37 mouse cellular contexts compared by ENCODE assay signal in the genomic region with DNA sequence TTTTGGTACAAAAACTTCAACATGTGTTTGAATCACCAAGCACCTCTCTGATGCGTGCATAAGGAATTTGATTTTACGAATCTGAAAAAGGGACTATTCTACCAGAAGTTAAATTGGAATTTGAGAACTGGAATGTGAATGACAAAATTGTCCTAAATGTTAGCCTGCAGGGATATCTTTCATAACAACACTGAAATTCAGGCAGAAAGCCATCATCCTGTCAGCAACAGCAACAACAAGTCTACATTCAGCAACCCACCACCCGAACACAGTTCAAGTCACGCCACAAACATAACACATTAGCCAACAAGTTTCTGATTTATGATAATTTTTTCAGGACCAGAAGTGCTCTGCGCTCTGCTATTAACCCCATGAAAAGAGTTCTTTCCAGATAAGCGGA. TPM values are rescaled to one million over a fixed set of nuclear protein-coding genes. Genes with fewer than 3 reads are reported as not detected.
DNase-seq lines count a peak whose midpoint lies in the region; ATAC-seq and TF ChIP-seq lines count a peak whose summit lies in the region.
"Had no signal": no experiment of that assay in that cellular context is flagged by ENCODE, and none has a peak within 500 bp of the region (broad histone marks: within the 10 kb centered on the region; RNA-seq: fewer than 3 reads in every experiment).

No protein-coding gene starts in this region.

- no peaks in the 10 kb centered on the region for H3K27me3 ChIP-seq in embryonic facial prominence, embryonic 14.5 days (replicated peaks; ENCODE audit: control insufficient read depth, insufficient read depth, low read length)
- H3K27me3 ChIP-seq in embryonic facial prominence, embryonic 10.5 days (replicated peaks; ENCODE audit: low read depth, poor library complexity, severe bottlenecking): no peaks in the 10 kb centered on the region
- H3K27me3 ChIP-seq: forebrain, embryonic 12.5 days; hindbrain, embryonic 13.5 days; midbrain, embryonic 15.5 days; neural tube, embryonic 15.5 days; stomach, embryonic 15.5 days had no signal

- no peak overlapping the region for H3K4me2 ChIP-seq in embryonic facial prominence, embryonic 14.5 days (ENCODE audit: low read depth, low read length)
- H3K4me2 ChIP-seq: forebrain, embryonic 12.5 days; heart, embryonic 11.5 days; hindbrain, embryonic 13.5 days; midbrain, embryonic 15.5 days; neural tube, embryonic 15.5 days; stomach, embryonic 15.5 days had no signal

- TF ChIP-seq POLR2A in embryonic fibroblast, embryonic 13.5 days (IDR thresholded peaks at IDR 0.05; ENCODE audit: low read depth, low read length): no peak

- 81% methylated on average over 6 of the region's 6 CpGs for WGBS in embryonic facial prominence, embryonic 14.5 days
- 93% methylated on average over 6 of the region's 6 CpGs for WGBS in embryonic facial prominence, embryonic 10.5 days

- H3K9me3 ChIP-seq in embryonic facial prominence, embryonic 14.5 days (ENCODE audit: control insufficient read depth, low read length): no peaks in the 10 kb centered on the region
- no peaks in the 10 kb centered on the region for H3K9me3 ChIP-seq in embryonic facial prominence, embryonic 10.5 days
- H3K9me3 ChIP-seq: forebrain, embryonic 12.5 days; G1E; hindbrain, embryonic 13.5 days; midbrain, embryonic 15.5 days; stomach, embryonic 15.5 days had no signal

- DNase-seq in embryonic facial prominence, embryonic 14.5 days (ENCODE audit: low spot score): peak; percentile 37
- no peak for DNase-seq in embryonic facial prominence, embryonic 10.5 days (ENCODE audit: low spot score)
- peak; percentile 52 for DNase-seq in lung, postnatal 10 days
- no peak for DNase-seq in thymus, postnatal 4 days
- no peak for DNase-seq in layer of hippocampus, adult 9-10 months (ENCODE audit: low spot score)
- DNase-seq: adrenal gland, adult 2 months; adrenal gland, postnatal 36 days; cerebellum, adult 2 months; cerebellum, postnatal 25 days; forebrain, postnatal 0 days; gastrocnemius, postnatal 25 days; heart, postnatal 4 days; kidney, adult 9 months; kidney, postnatal 10 days; layer of hippocampus, adult 9-11 months; liver; retina, postnatal 1 day; right cerebral cortex, postnatal 25 days had no signal

- no peak for ATAC-seq in embryonic facial prominence, embryonic 14.5 days (ENCODE audit: low read depth)
- no peak for ATAC-seq in frontal cortex, adult (ENCODE audit: low TSS enrichment)
- ATAC-seq: forebrain, postnatal 0 days; intestine, embryonic 16.5 days; midbrain, embryonic 15.5 days had no signal

- no peaks in the 10 kb centered on the region for H3K36me3 ChIP-seq in embryonic facial prominence, embryonic 14.5 days (ENCODE audit: control insufficient read depth, insufficient read depth, low read length)
- H3K36me3 ChIP-seq in embryonic facial prominence, embryonic 10.5 days (replicated peaks): no peaks in the 10 kb centered on the region
- H3K36me3 ChIP-seq: forebrain, embryonic 12.5 days; G1E; hindbrain, embryonic 13.5 days; midbrain, embryonic 10.5 days; midbrain, embryonic 15.5 days; neural tube, embryonic 15.5 days; stomach, embryonic 15.5 days had no signal

- no peak for TF ChIP-seq CTCF in embryonic fibroblast, embryonic 13.5 days (IDR thresholded peaks at IDR 0.05; ENCODE audit: borderline replicate concordance, insufficient read depth, low read length)

- no peak overlapping the region for H3K9ac ChIP-seq in embryonic facial prominence, embryonic 14.5 days (ENCODE audit: low read depth, low read length)
- H3K9ac ChIP-seq: forebrain, embryonic 12.5 days; forebrain, postnatal 0 days; hindbrain, embryonic 13.5 days; liver, embryonic 14.5 days; midbrain, embryonic 15.5 days; neural tube, embryonic 15.5 days; stomach, embryonic 15.5 days had no signal

- no peak overlapping the region for H3K4me3 ChIP-seq in embryonic facial prominence, embryonic 14.5 days (ENCODE audit: low read depth, low read length)
- no peak overlapping the region for H3K4me3 ChIP-seq in embryonic facial prominence, embryonic 10.5 days
- no peak overlapping the region for H3K4me3 ChIP-seq in embryonic fibroblast, embryonic 13.5 days (ENCODE audit: insufficient read depth, low read length)
- H3K4me3 ChIP-seq: forebrain, embryonic 12.5 days; hindbrain, embryonic 13.5 days; midbrain, embryonic 10.5 days; midbrain, embryonic 15.5 days; neural tube, embryonic 15.5 days; stomach, embryonic 15.5 days had no signal

- H3K4me1 ChIP-seq in embryonic facial prominence, embryonic 14.5 days (ENCODE audit: control insufficient read depth, insufficient read depth, low read length): no peaks in the 10 kb centered on the region
- H3K4me1 ChIP-seq in embryonic facial prominence, embryonic 10.5 days: peaks cover 6% of the 10 kb centered on the region; the same call in 1 of the 2 replicates
- peaks cover 6% of the 10 kb centered on the region for H3K4me1 ChIP-seq in embryonic fibroblast, embryonic 13.5 days (ENCODE audit: control insufficient read depth, insufficient read depth, low read length)
- H3K4me1 ChIP-seq: midbrain, embryonic 15.5 days; stomach, embryonic 15.5 days had no signal

- no peak overlapping the region for H3K27ac ChIP-seq in embryonic facial prominence, embryonic 14.5 days (replicated peaks; ENCODE audit: low read depth, low read length)
- H3K27ac ChIP-seq in embryonic facial prominence, embryonic 10.5 days (replicated peaks): no peak overlapping the region
- peak overlapping the region; percentile 2; the same call in 1 of the 2 replicates for H3K27ac ChIP-seq in embryonic fibroblast, embryonic 13.5 days (ENCODE audit: insufficient read depth, low read length)
- H3K27ac ChIP-seq: forebrain, embryonic 12.5 days; hindbrain, embryonic 13.5 days; liver, embryonic 14.5 days; macrophage; midbrain, embryonic 10.5 days; midbrain, embryonic 15.5 days; neural tube, embryonic 15.5 days; stomach, embryonic 15.5 days had no signal

RNA-seq across cellular contexts. Expression of a gene that starts 4.6 kb away (rescaled TPM):
- 28.6 and 29.9 TPM in 2 replicates for polyA plus RNA-seq in embryonic facial prominence, embryonic 14.5 days (2014; fragmentation: Nextera tagmentation; extraction: Ambion mirVana)
- 36.5 and 37.3 TPM in 2 replicates for polyA plus RNA-seq in embryonic facial prominence, embryonic 10.5 days (2016; fragmentation: Nextera tagmentation; extraction: Ambion mirVana)
- 25.7 and 37.9 TPM in 2 replicates for polyA plus RNA-seq in embryonic fibroblast, embryonic 13.5 days (2011; ENCODE audit: insufficient read length, low read depth, missing spikeins)

RNA-seq across cellular contexts. Expression of a gene that starts 17.2 kb away (rescaled TPM):
- not detected in 2 replicates for polyA plus RNA-seq in embryonic facial prominence, embryonic 14.5 days (2014; fragmentation: Nextera tagmentation; extraction: Ambion mirVana)
- polyA plus RNA-seq in embryonic facial prominence, embryonic 10.5 days (2016; fragmentation: Nextera tagmentation; extraction: Ambion mirVana): not detected in 2 replicates
- not detected in 2 replicates for polyA plus RNA-seq in embryonic fibroblast, embryonic 13.5 days (2011; ENCODE audit: insufficient read length, low read depth, missing spikeins)
- polyA plus RNA-seq: adrenal gland, adult 2 months; brain, embryonic 14.5 days; cerebellum, adult 2 months; embryonic facial prominence, embryonic 11.5 days; forebrain, embryonic 12.5 days; forebrain, postnatal 0 days; G1E; heart, embryonic 11.5 days; heart, embryonic 16.5 days; hindbrain, embryonic 13.5 days; intestine, embryonic 16.5 days; large intestine, adult 2 months; limb, embryonic 11.5 days; liver, embryonic 14.5 days; macrophage; midbrain, embryonic 10.5 days; midbrain, embryonic 15.5 days; neural tube, embryonic 15.5 days; stomach, embryonic 15.5 days; urinary bladder, adult 2 months had no signal

RNA-seq across cellular contexts. Expression of a gene that starts 30.9 kb away (rescaled TPM):
- 2.3 and 4.6 TPM in 2 replicates for polyA plus RNA-seq in embryonic facial prominence, embryonic 14.5 days (2014; fragmentation: Nextera tagmentation; extraction: Ambion mirVana)
- polyA plus RNA-seq in embryonic facial prominence, embryonic 10.5 days (2016; fragmentation: Nextera tagmentation; extraction: Ambion mirVana): 0.09 and 0.33 TPM in 2 replicates
- not detected in 2 replicates for polyA plus RNA-seq in embryonic fibroblast, embryonic 13.5 days (2011; ENCODE audit: insufficient read length, low read depth, missing spikeins)
- polyA plus RNA-seq: G1E; intestine, embryonic 16.5 days; liver, embryonic 14.5 days had no signal

RNA-seq across cellular contexts. Expression of a gene that starts 58.5 kb away (rescaled TPM):
- polyA plus RNA-seq in embryonic facial prominence, embryonic 14.5 days (2014; fragmentation: Nextera tagmentation; extraction: Ambion mirVana): 0.26 and 0.31 TPM in 2 replicates
- polyA plus RNA-seq in embryonic facial prominence, embryonic 10.5 days (2016; fragmentation: Nextera tagmentation; extraction: Ambion mirVana): 0.05 and 0.16 TPM in 2 replicates
- not detected in 2 replicates for polyA plus RNA-seq in embryonic fibroblast, embryonic 13.5 days (2011; ENCODE audit: insufficient read length, low read depth, missing spikeins)
- polyA plus RNA-seq: forebrain, postnatal 0 days; G1E; liver, embryonic 14.5 days; macrophage; neural tube, embryonic 15.5 days; urinary bladder, adult 2 months had no signal

Comparison
In these comparisons a context has a peak if more than half of its experiments do, and no peak if none do; other contexts are left out.
1. DNase-seq: peak in embryonic facial prominence, embryonic 14.5 days (single experiment) and lung, postnatal 10 days (single experiment); none in embryonic facial prominence, embryonic 10.5 days (single experiment), thymus, postnatal 4 days (single experiment) and layer of hippocampus, adult 9-10 months (single experiment).